Mouse (Mus musculus) c-Kit-positive CD71-negative TER-119-negative erythroid progenitor cells, embryonic 14.5 days (primary cell): ENCODE results near the gene Lax1.
A peak's percentile ranks its signal among the peaks of the same experiment; 100 is the strongest.
"Not testable (repeated sequence)": the region's sequence is repeated elsewhere in the genome, so short reads cannot be mapped to it uniquely, and the experiment has no call there.

ENCODE experiments used
- DNase-seq: peaks from one replicate; pipeline ENCODE4 v3.0.0-alpha.2; 2013; ENCODE audit warnings: low read depth

Lax1 gene

GRCm38 (mm10) chr1:133688301-133688700, 1.6 kb downstream of the Lax1 start:
- DNase-seq: no peak

GRCm38 (mm10) chr1:133685749-133686519, 4.0 kb downstream of the Lax1 start:
- no peak for DNase-seq

- DNase-seq: no peak
These were observed 18.1 kb downstream of the Lax1 start for GRCm38 (mm10) chr1:133671801-133672200.

- no peak for DNase-seq
These were observed 18.6 kb downstream of the Lax1 start for GRCm38 (mm10) chr1:133671266-133671665.

- DNase-seq: no peak
These were observed 19.1 kb downstream of the Lax1 start for GRCm38 (mm10) chr1:133670776-133671175.

GRCm38 (mm10) chr1:133670190-133670589, 19.7 kb downstream of the Lax1 start:
- DNase-seq: no peak

- no peak for DNase-seq
These were observed 21.3 kb downstream of the Lax1 start for GRCm38 (mm10) chr1:133668618-133669017.

- DNase-seq: no peak
These were observed 22.2 kb downstream of the Lax1 start for GRCm38 (mm10) chr1:133667721-133668120.

GRCm38 (mm10) chr1:133665713-133666112, 24.2 kb downstream of the Lax1 start:
- DNase-seq: not testable (repeated sequence)

- no peak for DNase-seq
These were observed 25.5 kb downstream of the Lax1 start for GRCm38 (mm10) chr1:133664203-133664970.

- no peak for DNase-seq
These were observed 26.5 kb downstream of the Lax1 start for GRCm38 (mm10) chr1:133663427-133663826.

GRCm38 (mm10) chr1:133662941-133663340, 27.0 kb downstream of the Lax1 start:
- no peak for DNase-seq

- DNase-seq: peak; percentile 91
These were observed 28.5 kb downstream of the Lax1 start, which contains the start of gene Gm38394 for GRCm38 (mm10) chr1:133661203-133661933. Gene Gm38394, minus strand, starts transcription at chr1:133661318.

GRCm38 (mm10) chr1:133660466-133661202, 29.3 kb downstream of the Lax1 start, which contains the start of gene Zbed6:
Gene Zbed6, minus strand, starts transcription at chr1:133660885.
- peak; percentile 20 for DNase-seq

- DNase-seq: no peak
These were observed 31.0 kb downstream of the Lax1 start for GRCm38 (mm10) chr1:133658878-133659277.

GRCm38 (mm10) chr1:133656811-133657210, 33.1 kb downstream of the Lax1 start:
- no peak for DNase-seq

GRCm38 (mm10) chr1:133653033-133653432, 36.9 kb downstream of the Lax1 start:
- DNase-seq: no peak

GRCm38 (mm10) chr1:133650288-133651055, 39.4 kb downstream of the Lax1 start:
- DNase-seq: no peak

GRCm38 (mm10) chr1:133645652-133646051, 44.3 kb downstream of the Lax1 start:
- no peak for DNase-seq

GRCm38 (mm10) chr1:133641163-133641562, 48.7 kb downstream of the Lax1 start:
- DNase-seq: no peak

- no peak for DNase-seq
These were observed 51.4 kb downstream of the Lax1 start for GRCm38 (mm10) chr1:133638517-133638916.
